Mouse (Mus musculus): ENCODE results near the gene Fau. TPM values are rescaled to one million over a fixed set of nuclear protein-coding genes. Genes with fewer than 3 reads are reported as not detected.
A peak's percentile ranks its signal among the peaks of the same experiment; 100 is the strongest.

Gene Fau
- polyA plus RNA-seq, 1 experiment: 1,239 TPM

DNA sequence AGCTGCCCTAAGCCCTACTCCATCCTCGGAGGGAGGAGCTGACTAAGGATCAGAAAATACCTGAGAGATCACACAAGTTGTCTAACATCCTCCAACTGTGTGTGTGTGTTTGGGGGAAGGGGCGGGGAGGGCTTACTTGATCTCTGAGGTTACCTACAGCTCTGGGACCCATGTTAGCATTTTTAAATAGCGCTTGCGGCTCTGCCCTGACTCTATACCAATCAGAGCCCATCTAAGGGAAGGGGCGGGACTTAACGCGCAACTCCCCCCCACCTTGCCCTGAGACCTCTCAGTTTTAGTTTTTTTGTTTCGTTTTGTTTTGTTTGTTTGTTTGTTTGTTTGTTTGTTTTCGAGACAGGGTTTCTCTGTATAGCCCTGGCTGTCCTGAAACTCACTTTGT, 28.2 kb upstream of the Fau start:
- Histone ChIP-seq H3K9me3 (replicated peaks; ENCODE audit: control insufficient read depth, insufficient read depth, low read length, poor library complexity, severe bottlenecking) (no peaks in the 10 kb centered on the region), H3K27me3 (ENCODE audit: control insufficient read depth, insufficient read depth, low read length, poor library complexity, severe bottlenecking) (no peaks in the 10 kb centered on the region), H3K27ac (ENCODE audit: insufficient read depth, low read length) (no peak overlapping the region), H3K4me3 (ENCODE audit: low read depth, low read length) (no peak overlapping the region), H3K36me3 (ENCODE audit: control insufficient read depth, insufficient read depth, low read length, poor library complexity, severe bottlenecking) (no peaks in the 10 kb centered on the region), H3K4me1 (ENCODE audit: control insufficient read depth, insufficient read depth, low read length) (no peaks in the 10 kb centered on the region), H3K9ac (ENCODE audit: low read depth, poor library complexity, severe bottlenecking) (no peak overlapping the region)
- TF ChIP-seq POLR2A (IDR thresholded peaks at IDR 0.05; ENCODE audit: insufficient read depth, low read length) (no peak), CTCF (IDR thresholded peaks at IDR 0.05; ENCODE audit: low read depth, low read length) (no peak), EP300 (IDR thresholded peaks at IDR 0.05; ENCODE audit: insufficient read depth, low read depth, low read length) (no peak)

DNA sequence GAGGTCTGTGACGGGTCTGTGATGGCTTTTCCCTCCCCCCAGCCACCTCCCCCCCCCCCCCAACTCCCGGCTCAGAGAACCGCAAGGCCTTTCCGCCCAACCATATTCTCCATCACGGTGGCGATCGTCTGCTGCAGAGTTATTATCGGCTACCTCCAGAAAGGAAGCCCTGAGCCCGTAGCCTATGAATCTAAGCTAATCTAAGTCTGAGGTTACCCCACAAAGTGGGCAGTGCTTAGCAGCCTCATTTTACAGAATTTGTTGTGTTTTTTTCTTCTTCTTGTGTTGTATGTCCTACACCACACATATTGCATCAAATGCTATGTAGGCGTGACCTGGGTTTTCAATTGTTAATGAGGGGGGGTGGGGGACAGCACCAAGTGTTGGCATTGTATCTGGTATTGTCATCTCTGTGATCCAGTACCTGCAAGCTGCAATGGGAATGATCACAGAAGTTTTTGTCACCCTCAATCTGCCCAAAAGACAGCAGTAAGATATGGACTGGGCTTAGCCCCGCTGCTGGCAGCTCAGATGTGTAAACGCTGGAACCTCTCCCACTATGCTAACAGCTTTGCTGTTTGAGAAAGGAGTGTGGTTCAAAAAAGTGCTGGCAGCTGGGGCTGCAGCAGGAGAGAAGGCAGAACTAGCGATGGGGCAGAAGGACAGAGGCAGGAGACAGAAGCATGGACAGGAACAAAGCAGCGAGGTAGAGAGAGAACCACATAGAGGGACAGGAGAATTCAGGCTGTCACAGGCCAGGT, 26.9 kb upstream of the Fau start:
- H3K27ac ChIP-seq (ENCODE audit: insufficient read depth, low read length): no peak overlapping the region
- no peak overlapping the region for H3K4me3 ChIP-seq (ENCODE audit: low read depth, low read length)
- H3K4me1 ChIP-seq (ENCODE audit: control insufficient read depth, insufficient read depth, low read length): no peaks in the 10 kb centered on the region
- H3K9me3 ChIP-seq (replicated peaks; ENCODE audit: control insufficient read depth, insufficient read depth, low read length, poor library complexity, severe bottlenecking): no peaks in the 10 kb centered on the region
- H3K27me3 ChIP-seq (ENCODE audit: control insufficient read depth, insufficient read depth, low read length, poor library complexity, severe bottlenecking): no peaks in the 10 kb centered on the region
- H3K9ac ChIP-seq (ENCODE audit: low read depth, poor library complexity, severe bottlenecking): 0 out of 2 replicates have a peak overlapping the region, but pooled peaks have one; percentile 16
- H3K36me3 ChIP-seq (ENCODE audit: control insufficient read depth, insufficient read depth, low read length, poor library complexity, severe bottlenecking): no peaks in the 10 kb centered on the region
- TF ChIP-seq EP300 (IDR thresholded peaks at IDR 0.05; ENCODE audit: insufficient read depth, low read depth, low read length) (no peak), CTCF (IDR thresholded peaks at IDR 0.05; ENCODE audit: low read depth, low read length) (no peak), POLR2A (IDR thresholded peaks at IDR 0.05; ENCODE audit: insufficient read depth, low read length) (no peak)

DNA sequence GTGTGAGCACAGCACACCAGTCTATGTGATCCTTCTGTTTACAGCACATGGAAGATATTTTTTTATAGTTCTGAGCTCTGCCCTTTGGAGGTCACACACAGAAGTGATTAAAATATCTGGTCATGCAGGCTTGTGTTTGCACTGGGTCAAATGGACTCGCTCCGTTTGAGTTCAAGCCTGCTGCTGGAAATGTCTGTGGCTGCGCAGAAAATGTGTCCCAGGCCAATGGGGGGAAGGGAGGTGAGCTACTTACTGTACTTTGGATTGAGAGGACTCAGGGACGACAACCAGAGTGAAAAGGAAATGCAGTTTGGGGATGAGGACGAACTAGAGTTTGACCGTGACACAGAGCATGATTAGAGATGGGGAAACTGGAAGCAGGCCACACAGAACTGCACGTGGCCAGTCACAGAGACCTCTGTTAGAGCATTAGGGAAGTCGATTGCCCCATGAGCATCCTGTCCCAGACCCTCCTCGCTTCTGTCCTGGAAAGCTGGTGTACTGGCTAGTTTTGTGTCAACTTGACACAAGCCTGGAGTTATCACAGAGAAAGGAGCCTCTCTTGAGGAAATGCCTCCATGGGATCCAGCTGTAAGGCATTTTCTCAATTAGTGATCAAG, 21.6 kb upstream of the Fau start:
- H3K27me3 ChIP-seq (ENCODE audit: control insufficient read depth, insufficient read depth, low read length, poor library complexity, severe bottlenecking): no peaks in the 10 kb centered on the region
- H3K9ac ChIP-seq (ENCODE audit: low read depth, poor library complexity, severe bottlenecking): no peak overlapping the region
- no peaks in the 10 kb centered on the region for H3K36me3 ChIP-seq (ENCODE audit: control insufficient read depth, insufficient read depth, low read length, poor library complexity, severe bottlenecking)
- no peak overlapping the region for H3K4me3 ChIP-seq (ENCODE audit: low read depth, low read length)
- H3K4me1 ChIP-seq (ENCODE audit: control insufficient read depth, insufficient read depth, low read length): no peaks in the 10 kb centered on the region
- H3K27ac ChIP-seq (ENCODE audit: insufficient read depth, low read length): no peak overlapping the region
- no peaks in the 10 kb centered on the region for H3K9me3 ChIP-seq (replicated peaks; ENCODE audit: control insufficient read depth, insufficient read depth, low read length, poor library complexity, severe bottlenecking)
- TF ChIP-seq CTCF (IDR thresholded peaks at IDR 0.05; ENCODE audit: low read depth, low read length): no peak
- TF ChIP-seq POLR2A (IDR thresholded peaks at IDR 0.05; ENCODE audit: insufficient read depth, low read length): no peak
- TF ChIP-seq EP300 (IDR thresholded peaks at IDR 0.05; ENCODE audit: insufficient read depth, low read depth, low read length): no peak

DNA sequence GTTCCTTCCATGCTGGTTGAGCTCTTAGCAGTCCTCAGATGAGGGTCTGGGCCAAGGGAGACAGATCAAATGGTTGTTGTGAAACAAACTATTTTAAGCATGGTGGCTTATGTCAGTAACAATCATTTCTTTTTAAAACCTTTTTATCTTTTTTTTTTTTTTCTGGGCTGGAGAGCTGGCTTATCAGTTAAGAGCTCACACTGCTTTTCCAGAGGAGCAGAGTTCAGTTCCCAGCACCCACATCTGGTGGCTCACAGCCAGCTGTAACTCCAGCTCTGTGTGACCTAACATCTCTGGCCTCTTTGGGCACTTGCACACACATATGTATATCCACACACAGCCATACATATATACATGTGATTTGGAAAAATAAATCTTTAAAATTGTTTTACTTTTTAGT, 19.9 kb upstream of the Fau start:
- no peaks in the 10 kb centered on the region for H3K4me1 ChIP-seq (ENCODE audit: control insufficient read depth, insufficient read depth, low read length)
- H3K27ac ChIP-seq (ENCODE audit: insufficient read depth, low read length): no peak overlapping the region
- H3K4me3 ChIP-seq (ENCODE audit: low read depth, low read length): no peak overlapping the region
- H3K27me3 ChIP-seq (ENCODE audit: control insufficient read depth, insufficient read depth, low read length, poor library complexity, severe bottlenecking): no peaks in the 10 kb centered on the region
- no peaks in the 10 kb centered on the region for H3K36me3 ChIP-seq (ENCODE audit: control insufficient read depth, insufficient read depth, low read length, poor library complexity, severe bottlenecking)
- no peaks in the 10 kb centered on the region for H3K9me3 ChIP-seq (replicated peaks; ENCODE audit: control insufficient read depth, insufficient read depth, low read length, poor library complexity, severe bottlenecking)
- no peak overlapping the region for H3K9ac ChIP-seq (ENCODE audit: low read depth, poor library complexity, severe bottlenecking)
- TF ChIP-seq POLR2A (IDR thresholded peaks at IDR 0.05; ENCODE audit: insufficient read depth, low read length) (no peak), EP300 (IDR thresholded peaks at IDR 0.05; ENCODE audit: insufficient read depth, low read depth, low read length) (no peak)

DNA sequence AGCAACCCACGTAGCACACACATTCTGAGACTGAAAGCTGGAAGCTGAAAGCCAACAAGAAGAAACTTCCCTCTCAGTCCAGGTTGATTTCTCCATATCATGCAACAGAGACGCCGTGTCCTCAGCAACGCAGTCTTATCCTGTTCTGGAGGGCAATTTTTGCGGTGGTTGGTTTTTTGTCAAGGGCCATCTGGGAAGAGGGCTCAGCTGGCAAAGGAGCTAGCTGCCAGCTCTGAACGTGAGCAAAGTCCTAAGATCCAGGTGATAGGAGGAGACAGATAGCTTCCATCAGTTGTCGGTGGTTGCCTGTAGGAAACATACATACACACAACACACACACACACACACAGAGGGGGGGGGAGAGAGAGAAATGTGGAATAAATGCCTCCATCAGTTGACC, 19.3 kb upstream of the Fau start:
- no peak overlapping the region for H3K27ac ChIP-seq (ENCODE audit: insufficient read depth, low read length)
- H3K4me1 ChIP-seq (ENCODE audit: control insufficient read depth, insufficient read depth, low read length): no peaks in the 10 kb centered on the region
- H3K36me3 ChIP-seq (ENCODE audit: control insufficient read depth, insufficient read depth, low read length, poor library complexity, severe bottlenecking): no peaks in the 10 kb centered on the region
- TF ChIP-seq POLR2A (IDR thresholded peaks at IDR 0.05; ENCODE audit: insufficient read depth, low read length) (no peak), EP300 (IDR thresholded peaks at IDR 0.05; ENCODE audit: insufficient read depth, low read depth, low read length) (no peak), CTCF (IDR thresholded peaks at IDR 0.05; ENCODE audit: low read depth, low read length) (no peak)
- H3K9me3 ChIP-seq (replicated peaks; ENCODE audit: control insufficient read depth, insufficient read depth, low read length, poor library complexity, severe bottlenecking): no peaks in the 10 kb centered on the region
- no peaks in the 10 kb centered on the region for H3K27me3 ChIP-seq (ENCODE audit: control insufficient read depth, insufficient read depth, low read length, poor library complexity, severe bottlenecking)
- H3K4me3 ChIP-seq (ENCODE audit: low read depth, low read length): no peak overlapping the region
- H3K9ac ChIP-seq (ENCODE audit: low read depth, poor library complexity, severe bottlenecking): no peak overlapping the region

DNA sequence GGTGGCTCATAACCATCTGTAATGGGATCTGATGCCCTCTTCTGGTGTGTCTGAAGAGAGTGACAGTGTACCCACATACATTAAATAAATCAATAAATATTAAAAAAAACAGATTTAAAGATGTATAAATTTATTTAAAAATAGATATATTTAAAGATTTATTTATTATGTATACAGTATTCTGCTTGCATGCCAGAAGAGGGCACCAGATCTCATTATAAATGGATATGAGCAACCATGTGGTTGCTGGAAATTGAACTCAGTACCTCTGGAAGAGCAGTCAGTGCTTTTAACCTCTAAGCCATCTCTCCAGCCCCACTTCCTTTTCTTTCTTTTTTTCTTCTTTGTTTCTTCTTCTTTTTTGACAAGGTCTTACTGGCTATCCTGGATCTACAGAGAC, 17.6 kb upstream of the Fau start:
- no peaks in the 10 kb centered on the region for H3K36me3 ChIP-seq (ENCODE audit: control insufficient read depth, insufficient read depth, low read length, poor library complexity, severe bottlenecking)
- H3K27ac ChIP-seq (ENCODE audit: insufficient read depth, low read length): no peak overlapping the region
- no peaks in the 10 kb centered on the region for H3K27me3 ChIP-seq (ENCODE audit: control insufficient read depth, insufficient read depth, low read length, poor library complexity, severe bottlenecking)
- TF ChIP-seq EP300 (IDR thresholded peaks at IDR 0.05; ENCODE audit: insufficient read depth, low read depth, low read length) (no peak), POLR2A (IDR thresholded peaks at IDR 0.05; ENCODE audit: insufficient read depth, low read length) (no peak), CTCF (IDR thresholded peaks at IDR 0.05; ENCODE audit: low read depth, low read length) (no peak)
- no peak overlapping the region for H3K9ac ChIP-seq (ENCODE audit: low read depth, poor library complexity, severe bottlenecking)
- H3K9me3 ChIP-seq (replicated peaks; ENCODE audit: control insufficient read depth, insufficient read depth, low read length, poor library complexity, severe bottlenecking): no peaks in the 10 kb centered on the region
- no peaks in the 10 kb centered on the region for H3K4me1 ChIP-seq (ENCODE audit: control insufficient read depth, insufficient read depth, low read length)
- H3K4me3 ChIP-seq (ENCODE audit: low read depth, low read length): no peak overlapping the region

Data from ES-Bruce4 (cell line).